Mouse (Mus musculus) heart, adult 2 months (tissue): ENCODE results near the gene Olfr1249. TPM values are rescaled to one million over a fixed set of nuclear protein-coding genes. Genes with fewer than 3 reads are reported as not detected.
"Not testable (repeated sequence)": the region's sequence is repeated elsewhere in the genome, so short reads cannot be mapped to it uniquely, and the experiment has no call there.

Experiments used
- DNase-seq, 2 experiments: peaks; one replicate each; pipeline ENCODE4 v3.0.0; 2021
- H3K27ac ChIP-seq: fragments of 200-600 bp; 2 replicates; pipeline ENCODE4 v1.8.1; 2022
- H3K27me3 ChIP-seq: fragments of 200-500 bp; 2 replicates; pipeline ENCODE4 v1.6.1; 2012; ENCODE audit warnings: mild to moderate bottlenecking, low read length, inconsistent platforms, mixed read lengths; ENCODE audit not compliant: control insufficient read depth, insufficient read depth
- H3K36me3 ChIP-seq: fragments of 200-500 bp; 2 replicates; pipeline ENCODE4 v1.6.1; 2012; ENCODE audit warnings: low read length, inconsistent platforms; ENCODE audit not compliant: control insufficient read depth, insufficient read depth
- H3K4me1 ChIP-seq: fragments of 200-500 bp; 2 replicates; pipeline ENCODE4 v1.6.1; 2011; ENCODE audit warnings: low read length; ENCODE audit not compliant: control insufficient read depth, insufficient read depth
- H3K4me3 ChIP-seq: fragments of 200-600 bp; 2 replicates; pipeline ENCODE4 v1.8.1; 2022
- H3K79me2 ChIP-seq: fragments of 200-500 bp; replicated peaks from 2 replicates; pipeline ENCODE4 v1.6.1; 2012; ENCODE audit warnings: mild to moderate bottlenecking, inconsistent platforms, low read length, moderate library complexity, mixed read lengths; ENCODE audit not compliant: control insufficient read depth, insufficient read depth
- H3K9ac ChIP-seq: fragments of 200-500 bp; 2 replicates; pipeline ENCODE4 v1.6.1; 2012; ENCODE audit warnings: low read depth, mild to moderate bottlenecking, control low read depth, inconsistent platforms, low read length, mixed read lengths
- CTCF ChIP-seq: fragments of 200-600 bp; IDR thresholded peaks from 2 replicates; pipeline ENCODE4 v1.8.1; 2022; ENCODE audit warnings: antibody characterized with exemption, mild to moderate bottlenecking, moderate library complexity
- EP300 ChIP-seq: fragments of 200-500 bp; IDR thresholded peaks from 2 replicates; pipeline ENCODE4 v1.6.1; 2011; ENCODE audit warnings: low read depth, low read length, control low read depth; ENCODE audit not compliant: insufficient read depth
- POLR2A ChIP-seq: fragments of 200-500 bp; IDR thresholded peaks from 2 replicates; pipeline ENCODE4 v1.6.1; 2011; ENCODE audit warnings: mild to moderate bottlenecking, low read depth, low read length, control low read depth; ENCODE audit not compliant: insufficient read depth
- WGBS: fragments of 180-500 bp; shearing (Covaris S2); methylation state at CpG from one replicate; pipeline ENCODE4 v1.1.7; 2018; 5-methylcytosine and 5-hydroxymethylcytosine counted together
- intact Hi-C: fragments of 180-260 bp; cut with DNase I; formaldehyde crosslinking; loops from one replicate; pipeline ENCODE4 v1.15.1; 2025
- long read RNA-seq: library from polyadenylated mRNA; stranded (forward); transcript quantifications from one replicate; pipeline ENCODE4 v2.0.0, GENCODE M21; 2021
- polyA plus RNA-seq: library from polyadenylated mRNA; depleted of rRNA; stranded (reverse); fragments of >200 nt; gene quantifications from 2 replicates; pipeline ENCODE4 v1.2.3, GENCODE M21; 2012; rRNA removed
- total RNA-seq, 2 experiments: library from RNA; stranded (reverse); gene quantifications; 2 replicates each; pipeline ENCODE4 v1.2.3; 2021

Gene Olfr1249
- total RNA-seq (not detected), polyA plus RNA-seq (not detected in 2 replicates)
- long read RNA-seq, result 0 reads

DNA sequence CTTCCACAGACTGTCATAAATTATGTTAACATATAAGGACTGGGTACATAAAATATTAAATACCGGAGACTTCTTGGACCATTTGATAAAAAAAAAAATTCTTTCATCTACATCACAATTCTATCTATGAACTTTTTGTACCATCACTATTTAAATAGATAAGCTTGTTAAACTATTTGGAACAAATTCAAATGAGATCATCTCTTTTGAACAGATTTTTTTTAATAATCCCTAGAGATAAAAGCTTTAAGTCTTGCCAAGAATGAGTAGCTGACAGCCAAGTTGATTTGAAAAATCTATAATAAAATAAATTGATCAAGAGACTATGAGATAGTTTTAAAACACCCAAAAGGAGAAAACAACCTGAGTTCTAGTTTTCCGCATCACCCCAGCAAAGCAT is at the start of gene Olfr1249:
Gene Olfr1249 (minus strand): TSS at position 101 of the 400 bp plus-strand sequence.
- Histone ChIP-seq H3K79me2 (no peaks in the 10 kb centered on the region), H3K27me3 (no peaks in the 10 kb centered on the region), H3K36me3 (no peaks in the 10 kb centered on the region), H3K4me1 (no peaks in the 10 kb centered on the region), H3K9ac (no peak within 1 kb of the TSS), H3K4me3 (no peak within 1 kb of the TSS), H3K27ac (no peak within 1 kb of the TSS)
- intact Hi-C loops, result no loop called here
- no peak for TF ChIP-seq CTCF
- TF ChIP-seq POLR2A, result no peak
- no peak for TF ChIP-seq EP300
- no peak for DNase-seq
- 81% methylated on average over 2 of the region's 2 CpGs for WGBS

DNA sequence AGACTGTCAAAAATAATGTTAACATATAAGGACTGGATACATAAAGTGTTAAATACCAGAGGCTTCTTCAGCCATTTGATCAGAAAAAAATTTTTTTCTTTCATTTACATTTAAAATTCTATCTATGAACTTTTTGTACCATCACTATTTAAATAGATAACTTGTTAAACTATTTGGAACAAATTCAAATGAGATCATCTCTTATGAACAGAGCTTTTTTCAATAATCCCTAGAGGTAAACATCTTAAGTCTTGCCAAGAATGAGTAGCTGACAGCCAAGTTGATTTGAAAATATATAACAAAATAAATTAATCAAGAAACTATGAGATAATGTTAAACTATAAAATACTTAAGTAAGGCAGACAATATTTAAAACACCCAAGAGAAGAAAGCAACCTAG is 37.1 kb upstream of the Olfr1249 start, which contains the start of gene Olfr1251:
Gene Olfr1251 (minus strand): TSS at position 101 of the 400 bp plus-strand sequence.
- Histone ChIP-seq H3K79me2 (no peaks in the 10 kb centered on the region), H3K4me1 (no peaks in the 10 kb centered on the region), H3K27ac (no peak within 1 kb of the TSS), H3K36me3 (no peaks in the 10 kb centered on the region), H3K4me3 (no peak within 1 kb of the TSS), H3K27me3 (no peaks in the 10 kb centered on the region), H3K9ac (no peak within 1 kb of the TSS)
- no peak for TF ChIP-seq CTCF
- TF ChIP-seq EP300, result no peak
- no peak for TF ChIP-seq POLR2A
- intact Hi-C loops, result no loop called here
- no peak for DNase-seq

DNA sequence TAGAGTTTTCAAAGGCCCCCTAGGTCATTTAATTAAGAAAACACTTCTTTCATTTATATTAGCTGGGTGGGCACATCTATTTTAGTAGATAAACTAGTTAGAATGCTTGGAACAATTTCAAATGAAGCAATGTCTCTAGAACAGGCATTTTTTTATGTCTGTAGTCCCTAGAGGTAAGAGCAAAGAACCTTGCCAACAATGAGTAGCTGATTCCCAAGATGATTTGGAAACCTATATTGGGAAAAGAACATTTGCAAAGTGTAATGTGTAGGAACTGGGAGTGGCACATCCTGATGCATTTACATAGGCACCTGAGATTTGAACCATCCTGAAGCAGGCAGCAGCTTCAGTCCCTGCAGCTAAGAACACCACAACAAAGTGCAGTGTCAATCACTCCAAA is 26.6 kb upstream of the Olfr1249 start, which contains the start of gene Olfr1250:
Gene Olfr1250 (minus strand): TSS at position 101 of the 400 bp plus-strand sequence.
- TF ChIP-seq CTCF, result no peak
- no peak for TF ChIP-seq EP300
- no peak for TF ChIP-seq POLR2A
- H3K79me2 ChIP-seq, result no peaks in the 10 kb centered on the region
- H3K27me3 ChIP-seq, result no peaks in the 10 kb centered on the region
- no peak within 1 kb of the TSS for H3K9ac ChIP-seq
- no peaks in the 10 kb centered on the region for H3K4me1 ChIP-seq
- H3K4me3 ChIP-seq, result no peak within 1 kb of the TSS
- intact Hi-C loops, result no loop called here
- no peaks in the 10 kb centered on the region for H3K36me3 ChIP-seq
- H3K27ac ChIP-seq, result no peak within 1 kb of the TSS
- no peak for DNase-seq

DNA sequence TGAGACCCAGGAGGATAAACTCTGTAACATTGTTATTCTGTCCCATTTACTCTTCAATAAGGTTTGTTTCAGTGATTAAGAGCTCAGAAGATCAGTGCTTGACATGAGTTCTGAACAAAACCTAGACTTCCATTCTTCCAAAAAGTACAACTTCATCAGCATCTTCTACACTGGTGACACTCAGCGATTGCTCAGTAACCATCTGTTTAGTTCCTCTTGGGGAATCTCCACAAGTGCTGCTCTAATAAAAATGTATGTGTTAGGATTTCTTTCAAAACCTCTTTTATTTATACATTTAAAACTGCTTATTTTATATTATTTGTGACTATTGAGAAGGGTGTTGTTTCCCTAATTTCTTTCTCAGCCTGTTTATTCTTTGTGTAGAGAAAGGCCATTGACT is 16.6 kb downstream of the Olfr1249 start, which contains the start of gene Olfr1248:
Gene Olfr1248 (minus strand): TSS at position 101 of the 400 bp plus-strand sequence.
- H3K36me3 ChIP-seq, H3K4me1 ChIP-seq, H3K79me2 ChIP-seq, H3K27me3 ChIP-seq, H3K4me3 ChIP-seq, DNase-seq, intact Hi-C loops, H3K9ac ChIP-seq, H3K27ac ChIP-seq: not testable (repeated sequence)
- 82% methylated on average over 1 of the region's 1 CpGs for WGBS

DNA sequence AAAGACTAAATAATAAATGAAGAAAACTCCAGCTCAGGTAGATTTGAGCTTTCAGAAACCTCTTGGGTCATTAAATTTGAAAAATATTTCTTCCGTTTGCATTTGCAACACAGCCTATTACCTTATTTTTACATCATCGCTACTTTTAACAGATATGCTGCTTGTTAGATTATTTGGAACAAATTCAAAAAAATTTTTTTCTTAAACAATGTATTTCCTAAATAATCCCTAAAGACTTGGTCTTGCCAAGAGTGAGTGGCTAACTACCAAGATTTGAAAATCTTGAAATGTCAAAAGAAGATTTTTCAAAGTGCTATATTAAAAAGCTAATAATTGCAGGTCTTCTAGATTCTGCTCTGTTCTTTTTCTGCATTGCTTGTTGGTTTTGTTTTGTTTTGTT is 20.8 kb downstream of the Olfr1249 start, which contains the start of gene Olfr1247:
Gene Olfr1247 (minus strand): TSS at position 101 of the 400 bp plus-strand sequence.
- Histone ChIP-seq H3K9ac (no peak within 1 kb of the TSS), H3K27me3 (no peaks in the 10 kb centered on the region), H3K36me3 (no peaks in the 10 kb centered on the region), H3K27ac (no peak within 1 kb of the TSS), H3K79me2 (no peaks in the 10 kb centered on the region), H3K4me1 (no peaks in the 10 kb centered on the region), H3K4me3 (no peak within 1 kb of the TSS)
- no peak for DNase-seq
- 69% methylated on average over 2 of the region's 2 CpGs for WGBS
- intact Hi-C loops, result no loop called here
- no peak for TF ChIP-seq CTCF
- no peak for TF ChIP-seq EP300
- TF ChIP-seq POLR2A, result no peak

DNA sequence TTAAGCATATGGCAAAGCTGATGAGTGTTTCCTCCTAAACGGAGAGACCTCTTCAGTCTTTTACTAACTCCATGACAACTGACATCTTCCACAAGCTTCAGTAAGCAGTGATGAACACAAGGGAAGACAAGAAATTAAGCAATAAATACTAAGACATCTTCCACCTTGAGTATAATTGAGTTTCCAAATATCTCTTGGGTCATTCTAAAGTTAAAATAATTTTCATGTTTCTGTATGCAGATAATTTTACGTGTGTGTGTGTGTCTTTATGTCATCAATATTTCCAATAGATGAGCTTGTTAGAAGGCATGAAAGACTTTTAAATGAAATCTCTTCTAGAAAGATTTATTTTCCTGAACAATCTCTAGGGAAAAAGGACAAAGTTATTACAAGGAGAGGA is 41.7 kb downstream of the Olfr1249 start, which contains the start of gene Olfr1246:
Gene Olfr1246 (minus strand): TSS at position 101 of the 400 bp plus-strand sequence.
- Histone ChIP-seq H3K79me2 (no peaks in the 10 kb centered on the region), H3K4me1 (no peaks in the 10 kb centered on the region)

More for the DNA sequence above, 41.7 kb downstream of the Olfr1249 start, which contains the start of gene Olfr1246:
- Histone ChIP-seq H3K4me3 (no peak within 1 kb of the TSS), H3K36me3 (no peaks in the 10 kb centered on the region), H3K9ac (no peak within 1 kb of the TSS), H3K27me3 (no peaks in the 10 kb centered on the region), H3K27ac (no peak within 1 kb of the TSS)
- 55% methylated on average over 2 of the region's 2 CpGs for WGBS
- TF ChIP-seq CTCF (no peak), POLR2A (no peak), EP300 (no peak)
- no peak for DNase-seq
- intact Hi-C loops, result no loop called here

Other genes starting within 250 kb of the Olfr1249 start
- not detected for gene Olfr1238, start 225.3 kb downstream of the Olfr1249 start, total RNA-seq
- not detected in 2 replicates for gene Olfr1238, start 225.3 kb downstream of the Olfr1249 start, polyA plus RNA-seq
- not detected for gene Olfr1239, start 214.6 kb downstream of the Olfr1249 start, total RNA-seq
- gene Olfr1239, start 214.6 kb downstream of the Olfr1249 start, polyA plus RNA-seq, result not detected in 2 replicates
- not detected for gene Olfr1240, start 192.0 kb downstream of the Olfr1249 start, total RNA-seq
- gene Olfr1240, start 192.0 kb downstream of the Olfr1249 start, polyA plus RNA-seq, result not detected in 2 replicates
- gene Olfr1241, start 147.9 kb downstream of the Olfr1249 start, total RNA-seq, result not detected
- not detected in 2 replicates for gene Olfr1241, start 147.9 kb downstream of the Olfr1249 start, polyA plus RNA-seq
- not detected for gene Olfr1242, start 136.6 kb downstream of the Olfr1249 start, total RNA-seq
- not detected in 2 replicates for gene Olfr1242, start 136.6 kb downstream of the Olfr1249 start, polyA plus RNA-seq
- not detected for gene Olfr1243, start 103.5 kb downstream of the Olfr1249 start, total RNA-seq
- not detected in 2 replicates for gene Olfr1243, start 103.5 kb downstream of the Olfr1249 start, polyA plus RNA-seq
- gene Olfr1245, start 56.5 kb downstream of the Olfr1249 start, total RNA-seq, result not detected
- gene Olfr1245, start 56.5 kb downstream of the Olfr1249 start, polyA plus RNA-seq, result not detected in 2 replicates
- not detected for gene Olfr1246, start 41.8 kb downstream of the Olfr1249 start, total RNA-seq
- not detected in 2 replicates for gene Olfr1246, start 41.8 kb downstream of the Olfr1249 start, polyA plus RNA-seq
- gene Olfr1247, start 20.9 kb downstream of the Olfr1249 start, total RNA-seq, result not detected
- not detected in 2 replicates for gene Olfr1247, start 20.9 kb downstream of the Olfr1249 start, polyA plus RNA-seq
- gene Olfr1248, start 16.7 kb downstream of the Olfr1249 start, total RNA-seq, result not detected
- not detected in 2 replicates for gene Olfr1248, start 16.7 kb downstream of the Olfr1249 start, polyA plus RNA-seq
- gene Olfr1250, start 26.5 kb upstream of the Olfr1249 start, total RNA-seq, result not detected
- gene Olfr1250, start 26.5 kb upstream of the Olfr1249 start, polyA plus RNA-seq, result not detected in 2 replicates
- gene Olfr1251, start 37.0 kb upstream of the Olfr1249 start, total RNA-seq, result not detected
- not detected in 2 replicates for gene Olfr1251, start 37.0 kb upstream of the Olfr1249 start, polyA plus RNA-seq
- not detected for gene Olfr1252, start 90.0 kb upstream of the Olfr1249 start, total RNA-seq
- gene Olfr1252, start 90.0 kb upstream of the Olfr1249 start, polyA plus RNA-seq, result not detected in 2 replicates
- gene Olfr1253, start 122.1 kb upstream of the Olfr1249 start, total RNA-seq, result not detected
- not detected in 2 replicates for gene Olfr1253, start 122.1 kb upstream of the Olfr1249 start, polyA plus RNA-seq
- not detected for gene Olfr1254, start 158.6 kb upstream of the Olfr1249 start, total RNA-seq
- not detected in 2 replicates for gene Olfr1254, start 158.6 kb upstream of the Olfr1249 start, polyA plus RNA-seq
- not detected for gene Olfr1255, start 177.1 kb upstream of the Olfr1249 start, total RNA-seq
- gene Olfr1255, start 177.1 kb upstream of the Olfr1249 start, polyA plus RNA-seq, result not detected in 2 replicates
- not detected for gene Olfr1256, start 206.6 kb upstream of the Olfr1249 start, total RNA-seq
- gene Olfr1256, start 206.6 kb upstream of the Olfr1249 start, polyA plus RNA-seq, result not detected in 2 replicates
- not detected for gene Olfr48, start 213.2 kb upstream of the Olfr1249 start, total RNA-seq
- not detected in 2 replicates for gene Olfr48, start 213.2 kb upstream of the Olfr1249 start, polyA plus RNA-seq
- gene Olfr1257, start 243.5 kb upstream of the Olfr1249 start, total RNA-seq, result not detected
- not detected in 2 replicates for gene Olfr1257, start 243.5 kb upstream of the Olfr1249 start, polyA plus RNA-seq